Mouse (Mus musculus): ENCODE results near the gene Bcl2.

DNA sequence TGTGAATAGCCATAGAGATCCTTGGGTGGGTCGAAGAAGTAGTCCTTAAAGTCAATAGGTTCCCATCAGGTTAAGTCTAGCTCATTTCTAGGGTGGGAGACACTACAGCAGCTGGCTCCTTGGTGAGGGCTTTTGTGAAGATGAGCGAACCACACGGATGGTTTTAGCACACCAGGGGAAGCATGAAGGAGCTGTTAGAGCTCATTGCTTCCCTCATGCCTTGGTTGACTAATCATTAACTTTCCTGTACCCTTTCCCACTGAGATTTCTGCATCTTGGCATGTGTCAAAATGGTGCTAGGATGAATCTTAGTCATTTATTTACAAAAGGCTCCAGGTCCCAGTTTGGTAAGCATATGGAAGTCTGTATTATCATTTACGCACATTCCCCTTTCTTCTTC, 129.8 kb downstream of the Bcl2 start:
- TF ChIP-seq CTCF (conservative IDR thresholded peaks at IDR 0.05; ENCODE audit: insufficient read depth, insufficient read length, low read depth, low read length), result no peak
- no peak for TF ChIP-seq POLR2A (IDR thresholded peaks at IDR 0.05; ENCODE audit: low read depth, low read length)

Measured in kidney, adult 2 months (tissue).